Mouse (Mus musculus): ENCODE measurements around the gene Arpc4. TPM values are rescaled to one million over a fixed set of nuclear protein-coding genes. Genes with fewer than 3 reads are reported as not detected.

Arpc4 gene
- polyA plus RNA-seq, 1 experiment from 2014 or later = 202 TPM

DNA sequence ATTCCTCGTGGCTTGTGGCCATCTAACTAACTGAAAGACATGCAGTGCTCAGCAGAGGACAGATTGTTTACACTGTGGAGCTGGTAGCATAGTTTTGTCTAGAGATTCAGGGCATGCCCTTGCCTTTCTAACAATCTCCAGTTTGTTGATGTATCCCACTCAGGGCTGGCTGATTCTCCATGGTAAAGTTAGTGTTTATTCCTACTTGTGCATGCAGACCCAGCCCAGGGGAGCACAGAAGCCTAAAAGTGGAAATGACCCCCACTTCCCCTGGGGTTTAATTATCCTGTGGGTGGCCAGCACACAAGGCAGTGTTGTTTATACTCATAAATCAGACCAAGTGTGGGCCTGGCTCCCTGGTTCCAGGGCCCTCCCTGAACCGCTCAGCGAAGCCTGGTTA is 8.1 kb downstream of the Arpc4 start:
- H3K27ac ChIP-seq (replicated peaks) = no peak overlapping the region
- 69% methylated on average over 3 of the region's 3 CpGs for WGBS (ENCODE audit: insufficient replicate concordance)
- no peak overlapping the region for H3K9ac ChIP-seq
- no peak overlapping the region for H3K4me2 ChIP-seq
- H3K9me3 ChIP-seq (replicated peaks) = no peaks in the 10 kb centered on the region
- H3K27me3 ChIP-seq = no peaks in the 10 kb centered on the region
- H3K4me1 ChIP-seq (replicated peaks) = peaks cover 4% of the 10 kb centered on the region; the same call in 1 of the 2 replicates
- no peak overlapping the region for H3K4me3 ChIP-seq (replicated peaks)
- H3K36me3 ChIP-seq (replicated peaks) = peaks cover 99% of the 10 kb centered on the region
- no peak for ATAC-seq (ENCODE audit: insufficient read depth)

DNA sequence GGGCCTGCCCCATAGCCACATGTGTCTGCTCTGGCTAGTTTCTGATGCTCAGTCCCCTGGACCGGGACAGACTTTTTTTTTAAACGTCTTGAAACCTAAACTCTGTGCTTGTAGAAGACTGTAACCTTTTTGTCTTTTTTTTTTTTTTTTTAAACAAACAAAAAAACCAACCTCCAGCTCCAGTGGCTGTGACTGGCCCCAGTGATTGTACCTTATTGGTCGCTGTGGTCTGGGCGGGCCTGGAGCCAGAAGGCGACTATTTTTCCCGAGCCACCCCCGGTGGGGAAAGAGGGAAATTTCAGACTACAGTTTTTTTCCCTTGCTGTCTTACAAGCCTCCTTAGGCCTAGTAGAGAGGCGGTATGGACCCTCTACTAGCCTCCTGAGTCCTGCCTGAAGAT is 11.0 kb downstream of the Arpc4 start, which contains the start of gene Ttll3:
TSS of gene Ttll3 (plus strand) at position 301 of the 400 bp plus-strand sequence.
- Histone ChIP-seq H3K9ac (no peak within 1 kb of the TSS), H3K27me3 (peaks cover 22% of the 10 kb centered on the region), H3K36me3 (replicated peaks) (peaks cover 75% of the 10 kb centered on the region), H3K9me3 (replicated peaks) (no peaks in the 10 kb centered on the region), H3K4me2 (no peak within 1 kb of the TSS), H3K4me3 (replicated peaks) (no peak within 1 kb of the TSS), H3K4me1 (replicated peaks) (peaks cover 15% of the 10 kb centered on the region), H3K27ac (replicated peaks) (no peak within 1 kb of the TSS)
- 77% methylated on average over 8 of the region's 8 CpGs for WGBS (ENCODE audit: insufficient replicate concordance)
- no peak for ATAC-seq (ENCODE audit: insufficient read depth)

DNA sequence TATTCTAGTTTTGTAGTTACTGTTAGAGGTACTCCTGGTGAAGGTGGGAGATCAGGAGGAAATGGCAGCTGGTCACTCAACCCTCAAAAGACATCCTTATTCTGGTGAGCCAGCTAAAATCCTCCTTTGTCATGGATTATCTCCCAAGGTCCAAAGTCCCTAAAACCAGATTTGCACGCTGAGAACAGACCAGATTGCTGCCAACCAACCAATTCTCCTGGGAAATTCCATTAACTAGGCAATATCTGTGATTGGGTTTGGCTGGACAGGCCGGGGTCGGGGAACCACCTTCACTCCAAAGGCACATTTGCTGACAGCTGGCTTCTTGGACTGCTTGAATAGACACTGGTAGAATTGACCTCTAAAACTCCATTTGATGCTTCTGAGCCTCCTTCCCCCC is 12.8 kb downstream of the Arpc4 start:
- Histone ChIP-seq H3K27me3 (peaks cover 22% of the 10 kb centered on the region), H3K36me3 (replicated peaks) (peaks cover 67% of the 10 kb centered on the region), H3K9me3 (replicated peaks) (no peaks in the 10 kb centered on the region), H3K9ac (no peak overlapping the region), H3K4me2 (no peak overlapping the region), H3K4me1 (replicated peaks) (peaks cover 15% of the 10 kb centered on the region), H3K4me3 (replicated peaks) (no peak overlapping the region), H3K27ac (replicated peaks) (no peak overlapping the region)
- no peak for ATAC-seq (ENCODE audit: insufficient read depth)
- WGBS (ENCODE audit: insufficient replicate concordance) = 77% methylated on average over 3 of the region's 3 CpGs

DNA sequence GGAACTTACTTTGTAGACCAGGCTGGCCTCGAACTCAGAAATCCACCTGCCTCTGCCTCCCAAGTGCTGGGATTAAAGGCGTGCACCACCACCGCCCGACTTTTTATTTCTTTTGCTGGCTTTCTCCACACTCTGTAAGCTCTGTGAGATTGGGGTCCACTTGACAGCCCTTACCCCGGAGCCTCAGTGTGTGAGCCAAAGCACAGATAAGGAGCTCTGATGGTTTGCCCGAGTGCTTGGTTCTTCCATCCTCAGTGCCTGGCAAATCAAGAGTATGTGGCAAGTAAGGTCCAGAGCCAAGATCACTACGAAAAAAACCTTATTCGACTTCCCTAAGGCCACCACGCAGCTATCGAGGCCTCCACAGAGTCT is 14.1 kb downstream of the Arpc4 start:
- Histone ChIP-seq H3K27me3 (peaks cover 22% of the 10 kb centered on the region), H3K27ac (replicated peaks) (no peak overlapping the region), H3K4me3 (replicated peaks) (peak overlapping the region; percentile 36), H3K9ac (no peak overlapping the region), H3K4me2 (peak overlapping the region; percentile 68), H3K36me3 (replicated peaks) (peaks cover 55% of the 10 kb centered on the region), H3K4me1 (replicated peaks) (peaks cover 15% of the 10 kb centered on the region), H3K9me3 (replicated peaks) (no peaks in the 10 kb centered on the region)
- 14% methylated on average over 10 of the region's 10 CpGs for WGBS (ENCODE audit: insufficient replicate concordance)
- ATAC-seq (ENCODE audit: insufficient read depth) = no peak

DNA sequence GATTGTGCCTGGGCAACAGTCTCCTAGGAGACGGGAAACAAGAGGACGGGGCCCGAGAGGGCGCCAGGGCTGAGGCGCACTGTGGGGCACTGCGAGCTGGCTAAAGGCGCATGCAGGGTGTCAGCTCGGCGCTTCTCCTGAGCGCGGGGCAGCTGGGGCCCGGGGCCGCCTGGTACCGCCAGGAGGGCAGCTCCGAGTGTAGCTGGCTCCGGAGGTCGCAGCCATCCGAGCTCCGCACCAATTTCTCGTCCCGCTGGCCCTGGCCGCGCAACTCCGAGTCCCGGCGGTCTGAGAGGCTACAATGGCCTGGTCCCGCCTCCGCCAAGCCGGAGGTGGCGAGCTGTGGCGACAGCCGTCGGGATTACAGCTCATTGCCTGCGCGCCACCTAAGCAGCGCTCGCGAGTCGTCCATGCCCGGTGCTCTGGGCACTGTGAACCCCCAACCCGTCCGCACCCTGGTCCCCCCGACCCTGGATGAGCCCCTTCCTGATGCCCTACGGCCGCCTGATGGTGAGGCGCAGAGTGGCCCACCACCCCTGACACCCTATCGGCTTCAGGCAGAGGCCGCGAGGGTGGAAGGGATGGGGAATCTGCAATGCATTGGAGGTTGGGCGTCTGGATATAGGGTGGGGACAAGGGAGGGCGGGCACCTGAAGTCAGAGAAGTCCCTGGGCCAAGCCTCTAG is 14.6 kb downstream of the Arpc4 start:
- Histone ChIP-seq H3K4me3 (replicated peaks) (peak overlapping the region; percentile 36), H3K4me1 (replicated peaks) (peaks cover 15% of the 10 kb centered on the region), H3K27ac (replicated peaks) (no peak overlapping the region), H3K9ac (no peak overlapping the region), H3K9me3 (replicated peaks) (no peaks in the 10 kb centered on the region), H3K36me3 (replicated peaks) (peaks cover 50% of the 10 kb centered on the region), H3K4me2 (peak overlapping the region; percentile 68), H3K27me3 (peaks cover 22% of the 10 kb centered on the region)
- WGBS (ENCODE audit: insufficient replicate concordance) = 5% methylated on average over 51 of the region's 51 CpGs
- ATAC-seq (ENCODE audit: insufficient read depth) = peak; percentile 52; the same call in 1 of the 2 replicates

DNA sequence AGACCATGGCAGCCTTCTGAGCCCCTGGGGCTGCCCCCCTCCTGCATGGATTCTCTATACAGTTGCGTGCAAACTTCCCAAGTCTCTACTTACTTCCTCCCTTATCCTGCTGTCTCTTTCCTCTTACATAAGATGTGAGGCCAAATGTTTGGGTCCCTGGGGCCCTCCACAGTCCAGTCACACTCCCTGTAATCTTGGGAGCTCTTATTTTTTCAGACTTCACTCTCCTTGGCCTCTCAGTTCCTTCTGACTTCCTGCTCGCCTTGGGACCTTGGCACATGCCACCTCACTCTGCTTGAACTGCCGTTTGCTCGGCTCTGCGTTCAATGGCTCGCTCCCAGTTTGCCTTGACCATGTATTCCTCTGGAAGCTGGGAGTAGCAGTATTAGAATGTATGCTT is 16.0 kb downstream of the Arpc4 start:
- no peak for ATAC-seq (ENCODE audit: insufficient read depth)
- H3K4me3 ChIP-seq (replicated peaks) = no peak overlapping the region
- no peak overlapping the region for H3K27ac ChIP-seq (replicated peaks)
- no peak overlapping the region for H3K9ac ChIP-seq
- H3K36me3 ChIP-seq (replicated peaks) = peaks cover 36% of the 10 kb centered on the region
- WGBS (ENCODE audit: insufficient replicate concordance) = 67% methylated on average over 6 of the region's 6 CpGs
- no peaks in the 10 kb centered on the region for H3K9me3 ChIP-seq (replicated peaks)
- H3K4me2 ChIP-seq = no peak overlapping the region
- peaks cover 15% of the 10 kb centered on the region for H3K4me1 ChIP-seq (replicated peaks)
- H3K27me3 ChIP-seq = peaks cover 22% of the 10 kb centered on the region

DNA sequence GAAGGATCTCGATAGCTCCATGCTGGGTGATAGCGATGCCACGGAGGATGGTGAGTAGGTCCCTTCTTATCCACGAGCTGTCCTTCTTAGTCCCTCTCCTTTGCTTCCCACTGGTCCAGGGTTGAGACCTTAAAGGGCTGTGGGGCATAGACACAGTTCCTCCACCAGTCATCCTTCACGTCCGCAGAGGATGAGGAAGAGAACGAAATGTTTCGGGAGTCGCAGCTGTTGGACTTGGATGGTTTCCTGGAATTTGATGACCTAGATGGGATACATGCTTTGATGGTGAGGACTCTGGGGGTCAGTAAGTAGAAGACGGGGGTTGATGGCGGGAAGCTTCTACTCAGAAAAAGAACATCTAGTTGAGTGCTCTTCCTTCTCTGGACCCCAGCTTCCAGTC is 16.9 kb downstream of the Arpc4 start:
- ATAC-seq (ENCODE audit: insufficient read depth) = no peak
- Histone ChIP-seq H3K9me3 (replicated peaks) (no peaks in the 10 kb centered on the region), H3K36me3 (replicated peaks) (peaks cover 27% of the 10 kb centered on the region), H3K27ac (replicated peaks) (no peak overlapping the region), H3K4me1 (replicated peaks) (peaks cover 15% of the 10 kb centered on the region), H3K4me3 (replicated peaks) (no peak overlapping the region), H3K27me3 (peaks cover 22% of the 10 kb centered on the region), H3K9ac (no peak overlapping the region), H3K4me2 (no peak overlapping the region)
- WGBS (ENCODE audit: insufficient replicate concordance) = 82% methylated on average over 11 of the region's 11 CpGs

DNA sequence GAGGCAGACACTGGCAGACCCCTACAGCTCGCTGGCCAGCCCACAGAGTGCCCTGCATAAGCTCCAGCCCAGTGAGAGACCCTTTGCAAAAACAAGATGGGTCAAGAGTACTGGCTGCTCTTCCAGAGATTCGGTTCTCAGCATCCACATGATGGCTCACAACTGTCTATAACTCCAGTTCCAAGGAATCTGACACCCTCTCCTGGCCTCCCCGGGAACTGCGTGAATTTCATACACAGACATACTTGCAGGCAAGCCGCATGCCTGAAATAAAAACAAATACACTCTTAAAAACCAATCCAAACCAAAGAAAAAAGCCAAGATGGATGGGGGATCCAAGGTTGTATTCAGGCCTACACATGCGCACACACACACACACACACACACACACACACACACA is 17.6 kb downstream of the Arpc4 start:
- H3K27me3 ChIP-seq = peaks cover 22% of the 10 kb centered on the region
- H3K4me2 ChIP-seq = no peak overlapping the region
- no peak for ATAC-seq (ENCODE audit: insufficient read depth)
- no peak overlapping the region for H3K9ac ChIP-seq
- H3K27ac ChIP-seq (replicated peaks) = no peak overlapping the region
- H3K9me3 ChIP-seq (replicated peaks) = no peaks in the 10 kb centered on the region
- no peak overlapping the region for H3K4me3 ChIP-seq (replicated peaks)
- peaks cover 15% of the 10 kb centered on the region for H3K4me1 ChIP-seq (replicated peaks)
- WGBS (ENCODE audit: insufficient replicate concordance) = 85% methylated on average over 6 of the region's 6 CpGs
- H3K36me3 ChIP-seq (replicated peaks) = peaks cover 20% of the 10 kb centered on the region

DNA sequence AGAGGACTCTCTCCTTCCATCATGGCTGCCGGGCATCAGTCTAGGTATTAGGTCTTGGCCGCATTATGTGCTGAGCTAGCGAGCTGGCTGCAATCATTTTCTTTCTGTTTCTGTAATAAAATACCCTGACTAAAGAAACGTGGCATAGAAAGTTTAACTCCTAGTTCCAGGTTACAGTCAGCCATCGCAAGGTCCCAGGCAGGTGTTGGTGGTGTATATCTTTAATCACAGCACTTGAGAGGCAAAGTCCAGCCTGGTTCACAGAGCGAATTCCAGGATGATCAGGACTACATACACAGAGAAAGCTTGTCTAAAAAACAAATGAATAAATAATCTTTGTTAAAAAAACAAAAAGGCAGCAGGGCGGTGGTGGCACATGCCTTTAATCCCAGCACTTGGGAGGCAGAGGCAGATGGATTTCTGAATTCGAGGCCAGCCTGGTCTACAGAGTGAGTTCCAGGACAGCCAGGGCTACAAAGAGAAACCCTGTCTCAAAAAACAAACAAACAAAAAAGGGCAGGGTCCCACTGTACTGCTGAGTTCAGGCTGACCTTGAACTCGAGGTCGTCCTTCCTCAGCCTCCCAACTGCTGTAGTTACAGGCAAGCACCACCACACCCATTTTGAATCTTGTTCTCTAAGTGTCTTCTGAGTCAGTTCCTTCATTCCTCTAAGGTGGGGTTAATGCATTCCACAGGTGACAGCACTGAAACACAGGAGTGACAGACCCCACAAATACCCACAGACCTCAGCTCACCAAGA is 18.5 kb downstream of the Arpc4 start:
- H3K4me3 ChIP-seq (replicated peaks) = no peak overlapping the region
- no peak for ATAC-seq (ENCODE audit: insufficient read depth)
- H3K27me3 ChIP-seq = peaks cover 20% of the 10 kb centered on the region
- no peak overlapping the region for H3K9ac ChIP-seq
- no peaks in the 10 kb centered on the region for H3K9me3 ChIP-seq (replicated peaks)
- no peak overlapping the region for H3K4me2 ChIP-seq
- peaks cover 11% of the 10 kb centered on the region; the same call in 1 of the 2 replicates for H3K36me3 ChIP-seq (replicated peaks)
- peaks cover 14% of the 10 kb centered on the region for H3K4me1 ChIP-seq (replicated peaks)
- no peak overlapping the region for H3K27ac ChIP-seq (replicated peaks)
- 70% methylated on average over 10 of the region's 10 CpGs for WGBS (ENCODE audit: insufficient replicate concordance)

DNA sequence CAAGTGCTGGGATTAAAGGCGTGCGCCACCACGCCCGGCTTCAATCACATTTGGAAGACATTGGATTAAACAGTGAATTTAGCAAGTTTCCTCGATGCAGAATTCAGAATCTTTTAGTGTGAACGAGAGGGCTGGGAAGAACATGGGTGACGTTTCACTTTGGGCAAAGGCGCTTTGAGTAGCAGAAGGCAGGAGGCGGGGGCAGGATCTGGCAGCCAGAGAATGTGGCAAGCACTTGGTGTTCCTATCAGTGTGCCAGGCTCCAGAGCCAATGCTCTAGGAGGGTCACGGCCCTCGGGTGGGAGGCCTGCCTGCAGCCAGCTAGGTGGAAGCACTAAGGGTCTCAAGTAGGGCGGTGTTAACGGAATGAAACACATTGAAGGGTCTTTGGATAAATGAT is 24.2 kb downstream of the Arpc4 start:
- ATAC-seq (ENCODE audit: insufficient read depth) = no peak
- 79% methylated on average over 13 of the region's 13 CpGs for WGBS (ENCODE audit: insufficient replicate concordance)
- H3K36me3 ChIP-seq (replicated peaks) = no peaks in the 10 kb centered on the region

DNA sequence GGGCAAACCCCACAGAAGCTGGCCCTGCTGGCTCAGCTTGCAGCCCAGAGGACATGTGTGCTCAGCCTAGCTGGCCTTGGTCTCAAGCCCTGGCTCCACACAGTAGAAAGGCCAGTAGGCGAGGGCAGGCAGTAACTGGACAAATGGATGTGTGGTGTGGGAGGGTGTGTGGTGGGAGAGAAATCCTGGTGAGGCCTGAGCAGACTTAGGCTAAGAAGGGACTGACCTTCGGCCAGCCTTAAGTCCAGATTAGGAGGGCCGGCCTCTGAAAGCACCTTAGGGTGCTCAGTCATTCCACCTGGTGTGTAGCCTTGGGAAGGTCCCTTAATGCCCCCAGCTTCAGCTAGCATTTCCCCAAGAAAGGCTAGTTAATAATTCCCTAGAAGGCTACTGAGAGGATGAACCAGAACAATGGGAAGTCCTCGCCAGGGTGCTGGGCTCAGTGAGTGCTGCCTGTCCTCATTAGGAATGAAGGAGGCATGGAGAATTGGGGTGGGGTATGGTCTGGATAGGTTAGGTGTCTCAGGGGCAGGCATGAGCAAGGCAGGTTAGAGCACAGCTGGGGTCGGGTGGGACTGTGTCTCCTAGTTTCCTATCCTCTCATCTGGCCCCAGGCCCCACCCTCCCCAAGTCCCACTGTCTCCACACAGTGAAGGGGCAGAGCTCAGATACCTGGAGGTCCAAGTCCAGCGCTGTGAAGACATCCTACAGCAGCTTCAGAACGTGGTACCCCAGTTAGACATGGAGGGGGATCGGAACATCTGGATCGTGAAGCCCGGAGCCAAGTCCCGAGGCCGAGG is 26.9 kb downstream of the Arpc4 start:
- no peaks in the 10 kb centered on the region for H3K9me3 ChIP-seq (replicated peaks)
- whole genome bisulfite sequencing (ENCODE audit: insufficient replicate concordance) = 66% methylated on average over 12 of the region's 12 CpGs
- ATAC-seq (ENCODE audit: insufficient read depth) = no peak

More for the DNA sequence above, 24.2 kb downstream of the Arpc4 start:
- Histone ChIP-seq H3K4me1 (replicated peaks) (0 out of 2 replicates have a peak, but pooled peaks cover 7% of the 10 kb centered on the region), H3K27me3 (no peaks in the 10 kb centered on the region), H3K9me3 (replicated peaks) (no peaks in the 10 kb centered on the region), H3K27ac (replicated peaks) (no peak overlapping the region), H3K9ac (no peak overlapping the region), H3K4me3 (replicated peaks) (no peak overlapping the region), H3K4me2 (no peak overlapping the region)

More for the DNA sequence above, 26.9 kb downstream of the Arpc4 start:
- H3K27me3 ChIP-seq = no peaks in the 10 kb centered on the region
- H3K36me3 ChIP-seq (replicated peaks) = no peaks in the 10 kb centered on the region
- H3K27ac ChIP-seq (replicated peaks) = no peak overlapping the region
- no peak overlapping the region for H3K4me3 ChIP-seq (replicated peaks)
- no peak overlapping the region for H3K4me2 ChIP-seq
- H3K9ac ChIP-seq = no peak overlapping the region
- H3K4me1 ChIP-seq (replicated peaks) = 0 out of 2 replicates have a peak, but pooled peaks cover 7% of the 10 kb centered on the region
